Mouse (Mus musculus) monocyte, adult 5-6 weeks (primary cell): ENCODE measurements around the gene Pde8a. TPM values are rescaled to one million over a fixed set of nuclear protein-coding genes. Genes with fewer than 3 reads are reported as not detected.
"Not testable (repeated sequence)": the region's sequence is repeated elsewhere in the genome, so short reads cannot be mapped to it uniquely, and the experiment has no call there.

Source experiments
- ATAC-seq: fragments of 153-309, 156-312 bp; replicated peaks from 2 replicates; pipeline ENCODE4 v1.8.0; 2017; ENCODE audit warnings: mild to moderate bottlenecking; ENCODE audit not compliant: low TSS enrichment, insufficient number of reproducible peaks, severe bottlenecking, poor library complexity, low FRiP score
- total RNA-seq: library from RNA; stranded (forward); fragments of 200-1000, 200-491, 200-594 nt; gene quantifications from 3 replicates; pipeline ENCODE4 v1.2.3, GENCODE M21; 2017

Gene Pde8a
- total RNA-seq, 1 experiment from 2014 or later = 7.0 TPM

- not testable (repeated sequence) for ATAC-seq
These were observed 9.8 kb upstream of the Pde8a start for GRCm38 (mm10) chr7:81203576-81203975.

DNA sequence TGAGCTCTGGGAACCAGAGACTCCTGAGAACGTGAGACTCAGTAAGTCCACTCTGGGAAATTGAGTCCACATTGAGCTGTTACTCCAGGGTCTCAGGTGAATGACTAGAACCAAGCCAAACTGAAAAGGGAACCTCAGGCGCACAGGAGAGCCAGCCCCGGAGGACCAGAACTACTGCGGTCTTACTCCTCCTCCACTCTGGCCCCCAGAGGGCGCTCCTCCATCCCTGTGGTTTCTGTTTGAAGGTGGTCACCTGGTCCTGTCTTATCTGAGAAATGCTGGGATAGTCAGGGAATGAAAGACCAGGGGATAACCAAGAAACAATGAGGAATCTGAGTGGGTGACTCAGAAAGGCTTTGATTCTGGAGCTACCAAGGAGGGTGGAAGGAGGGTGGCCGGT lies 4.5 kb upstream of the Pde8a start:
- ATAC-seq = no peak

DNA sequence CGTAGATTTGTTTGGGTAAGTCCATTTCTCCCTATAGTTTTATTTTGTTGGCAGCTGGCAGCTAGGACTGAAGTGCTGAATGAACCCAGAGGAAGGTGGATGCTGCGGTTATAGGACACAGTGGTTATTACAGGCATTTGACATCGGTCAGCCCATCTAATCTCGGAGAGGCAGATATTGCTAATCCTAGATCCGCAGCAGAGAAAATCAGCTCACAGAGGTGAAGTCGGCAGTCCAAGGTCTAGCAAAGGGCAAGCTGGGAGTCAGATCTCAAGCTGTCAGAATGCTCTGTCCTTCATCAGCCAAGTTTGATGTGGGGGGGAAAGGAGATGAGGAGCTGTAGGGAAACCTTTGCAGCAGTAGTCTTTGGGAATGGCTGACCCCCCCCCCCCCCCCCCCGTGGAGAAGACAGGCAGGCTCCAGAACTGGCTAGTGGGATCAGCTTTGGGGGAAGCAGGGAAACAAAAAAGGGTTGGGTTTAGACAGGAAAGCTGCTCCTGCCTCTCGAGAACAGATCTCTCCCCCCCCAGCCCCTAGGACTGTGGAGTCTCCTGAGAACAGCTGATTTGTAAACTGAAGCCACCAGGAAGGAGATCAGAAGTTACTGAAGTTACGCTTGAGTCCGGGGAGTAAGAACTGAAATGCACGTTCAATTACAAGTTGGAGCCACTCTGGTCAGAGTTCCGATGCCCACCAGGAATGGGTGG lies 3.3 kb upstream of the Pde8a start:
- ATAC-seq = no peak

- no peak for ATAC-seq
These were observed 1.6 kb upstream of the Pde8a start for GRCm38 (mm10) chr7:81211760-81212159.

GRCm38 (mm10) chr7:81212261-81212681 lies 1.1 kb upstream of the Pde8a start:
- peak; percentile 52 for ATAC-seq

DNA sequence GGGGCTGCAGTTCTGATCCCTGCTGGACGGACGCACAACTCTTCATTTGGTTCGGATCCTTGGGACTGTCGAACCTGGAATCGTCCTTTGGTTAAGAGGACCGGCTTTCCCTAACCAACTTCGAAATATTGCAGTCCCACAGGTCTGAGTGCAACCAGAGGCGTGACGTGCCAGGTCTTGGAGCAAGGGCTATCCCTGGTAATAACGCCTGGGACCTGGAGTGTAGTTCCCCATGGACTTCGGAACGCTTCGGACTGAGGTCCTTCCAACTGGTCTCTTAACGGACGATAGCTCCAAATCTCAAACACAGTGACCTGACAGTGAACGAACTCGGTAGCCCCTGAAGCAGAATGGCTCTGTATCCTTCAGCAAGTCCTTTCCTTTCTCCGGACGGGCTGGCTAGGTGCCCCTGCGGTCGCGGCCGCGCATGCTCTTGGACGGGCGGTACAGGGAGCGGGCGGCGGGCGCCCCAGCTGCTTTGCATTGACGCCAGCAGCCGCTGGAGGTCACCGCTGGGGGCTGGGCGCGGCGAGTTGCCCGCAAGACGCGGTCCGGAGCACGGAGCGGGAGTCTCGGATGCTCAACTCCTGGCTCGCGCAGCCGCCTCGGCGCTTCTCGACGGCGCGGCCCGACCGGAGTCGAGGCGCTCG lies 574 bp upstream of the Pde8a start:
- ATAC-seq = peak; percentile 81

GRCm38 (mm10) chr7:81214153-81214907 lies 934 bp downstream of the Pde8a start:
- no peak for ATAC-seq

DNA sequence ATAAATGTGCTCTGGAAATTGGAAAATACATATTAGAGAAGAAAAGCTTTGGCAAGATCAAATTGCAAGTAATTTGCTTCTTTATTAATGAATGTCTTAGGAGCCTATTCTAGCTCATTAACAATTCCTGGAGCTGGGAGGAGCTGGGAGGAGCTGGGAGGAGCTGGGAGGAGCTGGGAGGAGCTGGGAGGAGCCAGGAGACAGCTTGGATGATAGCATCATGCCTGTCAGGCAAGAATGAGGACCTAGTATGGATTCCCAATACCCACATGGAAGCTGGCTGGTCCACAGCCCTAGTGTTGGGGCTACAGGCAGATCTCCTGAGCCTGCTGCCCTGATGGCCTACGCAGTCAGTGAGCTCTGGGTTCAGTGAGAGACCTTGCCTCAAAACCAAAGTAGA lies 2.6 kb downstream of the Pde8a start:
- no peak for ATAC-seq

- ATAC-seq = no peak
These were observed 5.9 kb downstream of the Pde8a start for GRCm38 (mm10) chr7:81219321-81219720.

- no peak for ATAC-seq
These were observed 7.0 kb downstream of the Pde8a start for GRCm38 (mm10) chr7:81220381-81220780.

- no peak for ATAC-seq
These were observed 10.9 kb downstream of the Pde8a start for GRCm38 (mm10) chr7:81224260-81224659.

- no peak for ATAC-seq
These were observed 16.8 kb downstream of the Pde8a start for GRCm38 (mm10) chr7:81230091-81230792.

DNA sequence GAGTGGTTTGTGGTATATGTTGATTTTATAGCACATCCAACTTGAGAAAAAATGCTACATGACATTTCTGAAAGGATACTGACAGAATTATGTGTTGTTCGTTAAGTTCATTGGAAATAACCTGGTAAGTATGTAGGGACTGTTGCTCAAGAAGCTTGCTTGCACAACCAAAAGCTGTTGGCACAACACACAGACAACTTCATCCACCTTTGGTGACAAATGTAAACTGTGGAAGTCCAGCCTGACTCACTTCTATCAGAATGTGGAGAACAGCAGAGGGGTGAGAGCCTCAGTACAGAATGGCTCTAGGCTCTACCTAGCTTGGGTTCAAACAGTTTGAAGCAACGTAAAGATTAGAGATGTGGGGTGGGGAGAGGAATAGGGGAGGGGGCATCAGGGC lies 19.3 kb downstream of the Pde8a start:
- no peak for ATAC-seq

DNA sequence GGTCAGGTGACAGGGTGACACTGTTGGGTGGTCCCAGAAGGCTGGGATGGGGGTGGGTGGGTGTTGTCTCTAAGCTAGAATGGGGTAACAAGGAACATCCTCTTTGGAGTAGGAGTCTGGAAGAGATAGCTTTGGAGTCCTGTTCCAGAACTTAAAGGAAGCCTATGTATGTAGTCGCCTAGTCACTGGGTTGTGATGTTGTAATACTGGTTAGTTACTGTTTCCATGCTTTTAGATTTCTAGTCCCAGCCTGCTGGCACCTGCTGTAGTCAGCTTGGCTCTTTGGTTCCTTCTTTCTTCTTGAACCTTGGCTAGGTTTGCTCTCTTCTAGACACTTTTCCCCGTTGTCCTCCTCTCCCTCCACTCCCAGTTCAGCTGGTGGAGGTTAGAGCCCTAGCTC lies 21.7 kb downstream of the Pde8a start:
- no peak for ATAC-seq

DNA sequence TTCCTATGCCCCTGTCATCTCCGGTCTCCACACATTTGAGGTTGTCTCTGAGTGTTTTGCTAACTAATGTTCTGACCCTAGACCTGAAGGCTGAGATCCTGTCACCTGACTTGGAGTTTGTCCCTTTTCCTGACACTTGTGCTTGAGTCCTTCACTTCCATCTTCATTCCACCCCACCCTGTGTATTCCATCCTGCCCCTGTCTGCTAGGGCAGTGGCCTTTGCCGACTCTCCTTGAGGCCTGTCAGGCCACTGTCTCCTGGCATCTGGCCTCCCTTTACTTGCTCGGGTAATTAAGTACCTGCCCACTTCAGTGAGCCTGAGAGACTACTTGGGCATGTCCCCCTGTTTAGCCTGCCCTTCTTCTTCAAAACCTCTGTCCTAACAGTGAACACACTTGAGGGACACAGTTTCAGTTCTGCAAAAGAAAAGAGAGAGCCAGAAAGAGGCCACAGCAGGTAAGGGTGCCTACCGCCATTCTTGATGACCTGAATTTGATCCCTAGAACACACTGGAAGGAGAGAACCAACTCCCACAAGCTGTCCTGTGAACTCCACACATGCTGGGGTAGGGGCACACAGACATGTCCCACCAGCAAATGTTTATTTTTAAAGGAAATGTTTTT lies 22.3 kb downstream of the Pde8a start:
- ATAC-seq = no peak

DNA sequence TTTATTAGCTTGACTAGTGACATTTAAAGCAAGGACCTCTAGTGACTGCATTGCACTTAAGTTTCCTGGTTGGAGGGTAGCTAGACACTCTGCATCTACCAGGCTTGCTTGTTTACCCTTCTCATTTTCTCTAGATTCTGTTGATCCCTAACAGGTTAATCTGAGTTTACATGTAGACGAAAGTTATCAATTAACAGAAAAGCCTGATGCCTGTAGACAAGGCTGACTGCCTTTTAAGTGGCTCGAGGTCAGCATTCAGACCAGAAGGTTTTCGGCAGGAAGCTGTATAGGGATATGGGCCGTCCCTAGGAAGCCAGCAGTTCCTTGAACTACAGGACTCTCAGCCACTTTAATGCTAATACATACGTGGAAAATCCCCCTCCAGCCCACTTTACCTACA lies 30.0 kb downstream of the Pde8a start:
- ATAC-seq = no peak

DNA sequence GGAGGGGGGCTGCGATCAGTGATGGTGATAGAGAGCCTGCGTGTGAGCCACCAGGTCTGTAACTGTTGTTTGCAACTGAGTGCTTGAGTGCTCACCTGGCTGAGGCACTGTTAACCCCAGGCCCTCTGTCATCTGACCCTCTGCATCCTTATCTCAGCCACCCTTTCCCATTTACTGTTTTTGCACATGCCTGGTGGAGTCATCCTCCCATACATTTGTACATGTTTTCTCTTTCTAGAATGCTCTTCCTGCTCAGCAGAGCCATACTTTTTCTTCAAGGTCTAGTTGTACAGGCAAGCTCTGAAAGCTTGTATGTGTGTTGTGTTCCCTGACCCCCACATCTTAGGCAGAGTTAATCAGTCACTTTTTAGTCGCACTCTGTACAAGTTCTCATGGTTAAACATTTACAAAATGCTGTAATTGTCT lies 36.5 kb downstream of the Pde8a start:
- ATAC-seq = no peak

DNA sequence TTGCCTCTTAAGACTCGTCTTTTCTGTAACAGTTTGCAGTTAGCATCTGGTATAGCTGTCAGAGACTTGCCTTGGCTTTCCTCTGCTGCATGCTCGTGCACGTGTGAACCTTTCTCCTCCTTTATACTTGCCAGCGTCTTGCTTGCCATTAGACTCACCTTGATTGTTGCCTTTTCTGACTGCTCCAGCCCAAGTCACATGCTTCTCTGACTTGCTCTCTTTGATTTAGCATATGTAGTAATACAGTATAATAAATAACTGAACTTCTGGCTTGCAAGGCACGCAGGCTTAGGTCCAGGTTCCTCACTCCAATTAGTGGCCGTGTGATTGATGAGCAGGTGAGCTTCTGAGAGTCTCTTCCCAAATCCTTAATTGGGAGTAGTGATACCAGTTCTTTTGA lies 37.2 kb downstream of the Pde8a start:
- ATAC-seq = no peak

GRCm38 (mm10) chr7:81251521-81251920 lies 38.1 kb downstream of the Pde8a start:
- ATAC-seq = no peak
